In the genomic region with DNA sequence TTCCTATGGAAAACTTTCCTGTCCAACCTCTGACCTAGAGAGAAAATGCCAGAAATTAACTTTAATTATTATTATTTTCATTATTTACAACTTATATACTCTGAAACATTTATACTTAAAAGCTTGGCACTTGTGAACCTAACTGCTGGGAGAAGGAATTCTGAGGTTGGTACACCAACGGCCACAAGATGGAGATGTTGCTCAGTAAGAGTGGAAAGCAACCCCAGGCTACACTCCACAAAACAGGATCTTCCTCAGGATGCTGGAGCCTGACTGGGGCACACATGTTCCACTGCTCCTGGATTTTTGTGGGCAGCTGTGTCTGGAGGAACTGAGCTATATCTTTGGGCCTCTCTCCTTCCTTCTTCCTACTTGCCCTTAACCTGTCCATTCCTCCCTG, we compare ENCODE assay signal across 9 mouse cellular contexts. TPM values are rescaled to one million over a fixed set of nuclear protein-coding genes. Genes with fewer than 3 reads are reported as not detected.
DNase-seq lines count a peak whose midpoint lies in the region; ATAC-seq and TF ChIP-seq lines count a peak whose summit lies in the region.
"Had no signal": no experiment of that assay in that cellular context is flagged by ENCODE, and none has a peak within 500 bp of the region (broad histone marks: within the 10 kb centered on the region; RNA-seq: fewer than 3 reads in every experiment).

No protein-coding gene starts in this region.

- intact Hi-C loops in heart, postnatal 25 days (cut with DNase I): loop anchor here (2.0 kb wide), 1 partner anchor 451 kb away; no protein-coding TSS in a partner anchor

- no peak for ATAC-seq in hindbrain, postnatal 0 days
- no peak for ATAC-seq in erythroid progenitor cell, adult 5-6 weeks (replicated peaks; ENCODE audit: low FRiP score, poor library complexity, severe bottlenecking)

- 15% methylated on average over 1 of the region's 1 CpGs for WGBS in hindbrain, postnatal 0 days

- peak; percentile 40 for TF ChIP-seq CTCF in ES-Bruce4 (IDR thresholded peaks at IDR 0.05; ENCODE audit: low read depth, low read length)
- TF ChIP-seq CTCF in hindbrain, postnatal 0 days (IDR thresholded peaks at IDR 0.05; ENCODE audit: low read depth): peak; percentile 78

- no peak overlapping the region for H3K4me2 ChIP-seq in hindbrain, postnatal 0 days (ENCODE audit: low read depth, low read length)
- H3K4me2 ChIP-seq: neural tube, embryonic 12.5 days had no signal

- H3K36me3 ChIP-seq in ES-Bruce4 (ENCODE audit: control insufficient read depth, insufficient read depth, low read length, poor library complexity, severe bottlenecking): no peaks in the 10 kb centered on the region
- H3K36me3 ChIP-seq in hindbrain, postnatal 0 days (ENCODE audit: insufficient read depth, low read length): peaks cover 19% of the 10 kb centered on the region

- TF ChIP-seq EP300 in ES-Bruce4 (IDR thresholded peaks at IDR 0.05; ENCODE audit: insufficient read depth, low read depth, low read length): no peak

- H3K27ac ChIP-seq in ES-Bruce4 (ENCODE audit: insufficient read depth, low read length): no peak overlapping the region
- H3K27ac ChIP-seq in hindbrain, postnatal 0 days: no peak overlapping the region
- H3K27ac ChIP-seq: neural tube, embryonic 12.5 days had no signal

- no peak for TF ChIP-seq POLR2A in ES-Bruce4 (IDR thresholded peaks at IDR 0.05; ENCODE audit: insufficient read depth, low read length)

- no peaks in the 10 kb centered on the region for H3K9me3 ChIP-seq in ES-Bruce4 (replicated peaks; ENCODE audit: control insufficient read depth, insufficient read depth, low read length, poor library complexity, severe bottlenecking)
- no peaks in the 10 kb centered on the region for H3K9me3 ChIP-seq in hindbrain, postnatal 0 days (ENCODE audit: low read length)
- H3K9me3 ChIP-seq: neural tube, embryonic 12.5 days had no signal

- H3K27me3 ChIP-seq in ES-Bruce4 (ENCODE audit: control insufficient read depth, insufficient read depth, low read length, poor library complexity, severe bottlenecking): no peaks in the 10 kb centered on the region
- no peaks in the 10 kb centered on the region for H3K27me3 ChIP-seq in hindbrain, postnatal 0 days (ENCODE audit: insufficient read depth, low read length)
- H3K27me3 ChIP-seq: neural tube, embryonic 12.5 days had no signal

- no peak overlapping the region for H3K9ac ChIP-seq in ES-Bruce4 (ENCODE audit: low read depth, poor library complexity, severe bottlenecking)
- no peak overlapping the region for H3K9ac ChIP-seq in hindbrain, postnatal 0 days (replicated peaks; ENCODE audit: low read length)
- H3K9ac ChIP-seq: neural tube, embryonic 12.5 days had no signal

- no peak overlapping the region for H3K4me3 ChIP-seq in ES-Bruce4 (ENCODE audit: low read depth, low read length)
- no peak overlapping the region for H3K4me3 ChIP-seq in hindbrain, postnatal 0 days (ENCODE audit: low read length)
- H3K4me3 ChIP-seq: neural tube, embryonic 12.5 days had no signal

- no peaks in the 10 kb centered on the region for H3K4me1 ChIP-seq in ES-Bruce4 (ENCODE audit: control insufficient read depth, insufficient read depth, low read length)
- no peaks in the 10 kb centered on the region for H3K4me1 ChIP-seq in hindbrain, postnatal 0 days (ENCODE audit: insufficient read depth, low read length)
- H3K4me1 ChIP-seq: neural tube, embryonic 12.5 days had no signal

- DNase-seq in heart, adult 8-10 months (ENCODE audit: low spot score): peak; percentile 11
- no peak for DNase-seq in heart, postnatal 25 days (ENCODE audit: low spot score)
- DNase-seq in cerebellum, postnatal 10 days: peak; percentile 61 to 69
- DNase-seq in hindbrain, postnatal 0 days (ENCODE audit: low spot score): peak; percentile 78
- DNase-seq in mesoderm, embryonic 11.5 days (ENCODE audit: low read depth, low spot score): peak; percentile 69
- DNase-seq in thymus, postnatal 0 days (ENCODE audit: low spot score): no peak

RNA-seq across cellular contexts. Expression of a gene that starts 21.8 kb away (rescaled TPM):
- total RNA-seq in heart, adult 8-10 months (2022): 100 to 1,000 TPM; 230 to 262 (median 243) TPM
- 100 to 1,000 TPM; 166 to 170 TPM for total RNA-seq in heart, postnatal 25 days (2021)
- polyA plus RNA-seq in ES-Bruce4 (2011; ENCODE audit: insufficient read depth, insufficient read length, low read depth, missing spikeins): 34.1 and 38.3 TPM in 2 replicates
- 24.2 and 27.3 TPM in 2 replicates for total RNA-seq in hindbrain, postnatal 0 days (2014; rRNA removed)
- polyA plus RNA-seq in hindbrain, postnatal 0 days (2015; fragmentation: Nextera tagmentation; extraction: Ambion mirVana): 76.1 and 82.8 TPM in 2 replicates
- total RNA-seq in erythroid progenitor cell, adult 5-6 weeks (2015; ENCODE audit: low replicate concordance): 1.7 and 10.1 TPM in 2 replicates
- total RNA-seq in erythroid progenitor cell, adult 5-6 weeks (2017; ENCODE audit: low replicate concordance): 12.9 and 18.9 TPM in 2 replicates
- 37.3 and 37.8 TPM in 2 replicates for polyA plus RNA-seq in thymus, postnatal 0 days (2015; fragmentation: Nextera tagmentation; extraction: Ambion mirVana)

RNA-seq across cellular contexts. Expression of a gene that starts 21.9 kb away (rescaled TPM):
- total RNA-seq in heart, adult 8-10 months (2022): 10 to 100 TPM; 34.3 to 41.0 (median 36.3) TPM
- 10 to 100 TPM; 33.5 to 37.8 TPM for total RNA-seq in heart, postnatal 25 days (2021)
- polyA plus RNA-seq in ES-Bruce4 (2011; ENCODE audit: insufficient read depth, insufficient read length, low read depth, missing spikeins): 24.6 and 27.7 TPM in 2 replicates
- 14.3 and 16.1 TPM in 2 replicates for total RNA-seq in hindbrain, postnatal 0 days (2014; rRNA removed)
- 10.2 and 11.3 TPM in 2 replicates for polyA plus RNA-seq in hindbrain, postnatal 0 days (2015; fragmentation: Nextera tagmentation; extraction: Ambion mirVana)
- 53.3 and 72.9 TPM in 2 replicates for total RNA-seq in erythroid progenitor cell, adult 5-6 weeks (2015; ENCODE audit: low replicate concordance)
- 46.1 and 50.6 TPM in 2 replicates for total RNA-seq in erythroid progenitor cell, adult 5-6 weeks (2017; ENCODE audit: low replicate concordance)
- 16.2 and 16.3 TPM in 2 replicates for polyA plus RNA-seq in thymus, postnatal 0 days (2015; fragmentation: Nextera tagmentation; extraction: Ambion mirVana)

Comparison
In these comparisons a context has a peak if more than half of its experiments do, and no peak if none do; other contexts are left out.
1. DNase-seq: peak in heart, adult 8-10 months (single experiment), cerebellum, postnatal 10 days (2 of 2), hindbrain, postnatal 0 days (single experiment) and mesoderm, embryonic 11.5 days (single experiment); none in heart, postnatal 25 days (single experiment) and thymus, postnatal 0 days (single experiment).